Mouse (Mus musculus): ENCODE data around the gene Cops3.

DNA sequence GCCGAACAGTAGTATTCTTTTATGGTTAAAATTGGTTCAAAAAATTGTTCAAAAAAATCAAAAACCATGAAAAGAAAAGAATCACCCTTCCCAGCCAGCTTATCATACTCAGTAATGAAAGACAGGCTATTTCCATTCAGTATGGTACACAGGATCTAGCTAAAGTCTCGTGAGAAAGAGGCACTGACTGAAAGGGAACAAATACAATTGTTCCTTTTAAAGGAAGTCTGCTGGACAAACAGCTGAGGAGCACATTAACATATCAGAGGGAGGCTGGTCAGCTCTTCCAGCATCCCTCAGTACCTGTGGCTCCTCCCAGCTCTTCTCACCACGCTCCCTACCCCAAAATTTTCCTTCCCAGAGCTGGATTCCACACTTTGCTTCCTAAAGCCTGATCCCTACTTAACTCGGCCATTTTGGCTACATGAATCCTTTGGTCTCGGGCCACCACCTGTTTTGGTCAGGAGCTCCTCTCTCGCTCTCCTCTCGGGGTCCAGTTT is 57.5 kb downstream of the Cops3 start:
- TF ChIP-seq CTCF (IDR thresholded peaks at IDR 0.05) = no peak
- no peak for TF ChIP-seq EP300 (IDR thresholded peaks at IDR 0.05)

Data from lung, postnatal 0 days (tissue).